Mouse (Mus musculus) brown adipose tissue, adult 24 weeks (tissue): Measurements from ENCODE around the gene Mrpl14. TPM values are rescaled to one million over a fixed set of nuclear protein-coding genes. Genes with fewer than 3 reads are reported as not detected.

Experiments used
- H3K27ac ChIP-seq: fragments of 200-500 bp; replicated peaks from 2 replicates; pipeline ENCODE4 v1.5.1; 2012; ENCODE audit warnings: low read depth, mild to moderate bottlenecking, low read length
- H3K4me1 ChIP-seq: fragments of 200-500 bp; 2 replicates; pipeline ENCODE4 v1.6.1; 2012; ENCODE audit warnings: low read length, mixed read lengths; ENCODE audit not compliant: control insufficient read depth, insufficient read depth, insufficient read length
- H3K4me3 ChIP-seq: fragments of 200-500 bp; 2 replicates; pipeline ENCODE4 v1.5.1; 2012; ENCODE audit warnings: low read depth, mild to moderate bottlenecking, low read length, moderate library complexity; ENCODE audit not compliant: insufficient read depth
- polyA plus RNA-seq: library from polyadenylated mRNA; stranded (reverse); fragments of >200 nt; gene quantifications from 2 replicates; pipeline ENCODE4 v1.2.4, GENCODE M21; 2012; ENCODE audit not compliant: missing spikeins, insufficient read depth, insufficient read length

The Mrpl14 gene
- polyA plus RNA-seq, 1 experiment: 175 TPM

DNA sequence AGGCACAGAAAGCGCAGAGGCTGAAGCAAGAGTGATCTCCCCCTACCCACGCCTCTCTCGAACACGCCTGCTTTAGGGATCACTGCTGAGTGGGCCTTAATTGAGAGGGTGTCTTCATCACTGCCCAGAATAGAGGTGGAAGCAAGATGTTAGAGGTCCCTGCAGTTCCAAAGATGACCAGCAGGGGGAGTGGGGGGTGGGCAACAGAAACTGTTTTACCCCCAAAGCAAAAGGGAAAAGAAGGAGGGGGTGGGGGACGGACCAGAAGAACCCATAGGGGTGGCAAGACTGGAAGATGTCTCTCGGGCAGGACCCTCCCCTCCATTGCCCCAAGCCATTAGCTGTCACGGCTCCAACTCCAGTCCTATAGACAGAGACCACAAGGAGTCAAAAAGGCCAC, 8.0 kb upstream of the Mrpl14 start:
- H3K4me3 ChIP-seq: no peak overlapping the region
- 0 out of 2 replicates have a peak, but pooled peaks cover 2% of the 10 kb centered on the region for H3K4me1 ChIP-seq
- no peak overlapping the region for H3K27ac ChIP-seq

DNA sequence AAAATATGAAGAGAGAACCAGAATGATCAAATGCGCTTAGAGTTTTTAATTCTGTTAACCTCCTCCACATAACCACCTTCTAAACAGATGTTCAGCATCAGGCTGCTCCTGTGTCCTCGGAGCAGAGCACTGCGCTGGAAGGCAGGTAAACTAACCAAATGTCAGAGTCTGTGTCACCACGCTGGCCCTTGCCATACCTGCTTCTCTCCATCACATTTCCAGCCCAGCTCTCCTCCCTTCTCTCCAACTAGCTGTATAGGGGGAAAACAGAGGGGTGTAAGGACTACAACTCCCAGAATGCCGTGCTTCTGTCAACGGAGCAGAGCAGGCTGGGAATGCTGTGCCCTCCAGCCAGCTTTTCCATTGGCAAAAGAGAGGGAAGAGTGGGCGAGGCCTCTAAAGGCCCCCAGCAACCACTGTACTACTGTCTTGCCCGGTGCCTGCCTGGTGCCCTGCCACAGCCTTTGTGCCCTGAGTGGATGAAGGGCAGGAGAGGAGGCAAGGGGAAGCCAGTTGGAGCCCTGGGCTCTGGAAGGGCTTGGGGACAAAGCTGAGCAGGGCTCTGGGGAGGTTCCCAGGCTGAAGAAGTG, 5.6 kb upstream of the Mrpl14 start:
- Histone ChIP-seq H3K4me3 (no peak overlapping the region), H3K27ac (no peak overlapping the region), H3K4me1 (0 out of 2 replicates have a peak, but pooled peaks cover 2% of the 10 kb centered on the region)

DNA sequence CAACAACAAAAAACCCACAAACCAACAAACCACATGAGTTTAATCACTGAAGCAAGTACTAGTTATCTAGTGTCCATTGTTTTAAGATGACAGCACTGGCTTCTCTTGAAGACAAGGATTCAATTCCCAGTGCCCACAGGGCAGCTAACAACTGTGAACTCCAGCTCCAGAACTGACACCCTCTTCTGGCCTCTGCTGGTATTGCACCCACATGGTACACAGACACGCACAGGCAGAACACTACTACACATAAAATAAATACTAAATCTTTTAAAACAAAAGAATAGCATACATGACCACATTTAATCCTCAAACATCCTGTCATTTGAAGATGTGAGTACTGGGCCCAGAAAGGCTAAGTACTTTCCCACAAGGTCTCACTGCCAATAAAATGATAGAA, 4.5 kb upstream of the Mrpl14 start:
- H3K27ac ChIP-seq: no peak overlapping the region
- no peak overlapping the region for H3K4me3 ChIP-seq
- 0 out of 2 replicates have a peak, but pooled peaks cover 2% of the 10 kb centered on the region for H3K4me1 ChIP-seq

DNA sequence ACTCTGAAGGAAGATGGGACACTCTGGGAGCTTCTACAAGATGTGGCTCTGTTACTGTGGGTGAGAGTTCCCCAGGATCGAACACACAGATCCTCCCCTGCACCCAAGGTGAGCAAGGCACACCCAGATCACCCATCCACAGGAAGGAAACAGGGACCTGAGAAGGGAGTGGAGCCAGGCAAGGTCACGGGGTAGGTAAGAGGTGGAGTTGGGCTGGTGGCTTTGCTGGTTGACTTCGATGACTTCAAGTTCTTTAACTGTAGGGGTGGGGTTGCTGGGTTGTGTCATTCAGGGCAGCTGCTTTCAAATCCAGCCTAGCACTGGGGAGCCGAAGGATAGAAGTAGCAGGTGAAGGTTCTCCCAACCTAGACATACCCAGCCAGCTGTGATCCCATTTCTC, 3.3 kb upstream of the Mrpl14 start:
- Histone ChIP-seq H3K27ac (no peak overlapping the region), H3K4me3 (no peak overlapping the region), H3K4me1 (peaks cover 7% of the 10 kb centered on the region)

DNA sequence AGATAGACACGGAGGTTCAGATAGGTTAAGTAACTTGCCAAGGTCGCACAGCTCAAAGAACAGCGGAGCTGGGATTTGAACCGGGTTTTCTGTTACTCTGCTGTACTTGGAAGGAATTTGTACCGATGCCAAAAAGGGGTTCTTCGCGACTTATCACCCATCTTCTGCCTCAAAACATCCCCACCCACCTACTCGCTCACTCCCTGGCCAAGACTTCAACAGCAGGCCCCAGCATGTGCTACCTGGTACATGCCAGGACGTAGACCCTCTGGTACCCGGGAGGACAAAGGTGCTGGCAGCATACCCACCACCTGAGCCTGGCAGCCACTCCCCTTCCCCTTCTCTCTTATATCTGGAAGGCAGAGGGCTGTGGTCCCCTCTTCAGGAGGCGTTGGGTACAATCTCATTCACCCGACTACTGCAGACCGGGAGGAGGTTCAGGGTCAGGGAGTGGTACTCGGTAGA, 1.4 kb upstream of the Mrpl14 start:
- Histone ChIP-seq H3K4me1 (peaks cover 7% of the 10 kb centered on the region), H3K27ac (no peak overlapping the region), H3K4me3 (peak overlapping the region; percentile 96)

DNA sequence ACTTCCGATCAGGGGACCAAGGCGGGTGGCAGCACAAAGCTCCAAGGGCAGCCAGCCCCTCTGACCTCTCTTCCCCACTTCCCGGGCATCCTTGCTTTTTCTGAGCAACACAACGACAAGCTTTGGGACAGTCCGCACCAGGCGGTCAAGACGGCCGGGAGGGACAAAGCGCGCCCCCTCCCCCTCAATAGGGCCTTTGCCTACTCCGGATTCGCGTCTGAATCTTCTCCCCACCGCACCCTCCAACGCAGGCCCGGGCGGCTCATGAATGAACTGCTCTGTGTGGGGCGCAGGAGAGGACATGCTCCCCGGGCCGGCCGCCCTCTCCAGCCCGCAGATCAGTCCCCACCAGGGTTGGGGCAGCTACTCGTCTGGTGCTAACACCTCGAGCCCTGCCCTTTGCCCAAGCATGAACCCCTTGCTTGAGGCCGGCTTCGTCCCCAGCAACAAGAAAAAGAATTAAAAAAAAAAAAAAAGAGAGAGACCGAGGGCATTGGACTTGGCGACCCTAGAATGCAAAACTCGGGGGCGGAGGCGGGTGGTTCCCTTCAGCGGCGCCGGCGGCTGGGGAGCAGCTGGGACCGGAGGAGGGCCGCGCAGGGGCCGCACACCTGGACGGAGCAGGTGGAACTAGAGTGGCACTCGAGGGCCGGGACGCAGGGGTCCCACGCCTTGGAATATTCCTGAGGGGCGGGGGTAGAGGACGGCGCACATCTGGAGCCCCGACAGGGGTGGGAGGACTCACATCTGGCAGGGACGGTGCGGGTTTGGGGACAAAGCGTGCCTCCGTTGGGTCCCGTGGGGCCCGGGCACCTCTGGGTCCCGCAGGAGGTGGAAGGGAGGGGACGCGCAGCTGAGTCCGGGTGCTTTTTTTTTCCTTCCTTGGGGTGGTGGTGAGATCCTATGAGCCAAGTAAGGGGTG, 690 bp upstream of the Mrpl14 start:
- Histone ChIP-seq H3K4me1 (peaks cover 7% of the 10 kb centered on the region), H3K4me3 (peak overlapping the region; percentile 96), H3K27ac (peak overlapping the region; percentile 45)

DNA sequence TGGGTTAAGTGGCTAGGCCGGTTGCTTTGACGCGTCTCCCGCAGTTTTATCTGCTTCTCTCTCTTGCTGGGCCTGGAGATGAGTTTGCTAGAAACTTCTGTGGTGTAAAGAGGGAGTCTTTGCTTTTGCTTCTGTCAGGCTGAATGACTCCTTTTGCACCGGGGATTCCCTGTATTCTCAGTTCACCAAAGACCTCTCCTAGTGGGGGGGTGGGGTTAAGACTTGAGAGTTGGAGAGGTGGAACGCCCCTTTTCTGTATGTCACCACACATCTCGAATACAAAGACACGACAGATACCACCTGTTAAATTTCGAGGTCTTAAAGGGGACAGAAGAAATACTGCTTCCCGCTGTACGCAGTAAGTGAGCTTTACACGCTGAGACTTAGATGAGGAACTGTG, 594 bp downstream of the Mrpl14 start, which contains the start of gene Tmem63b:
Tmem63b (minus strand) TSS at position 190 of the 400 bp plus-strand sequence.
- peak within 1 kb of the TSS; percentile 45 for H3K27ac ChIP-seq
- peaks cover 6% of the 10 kb centered on the region for H3K4me1 ChIP-seq
- H3K4me3 ChIP-seq: peak within 1 kb of the TSS; percentile 96

DNA sequence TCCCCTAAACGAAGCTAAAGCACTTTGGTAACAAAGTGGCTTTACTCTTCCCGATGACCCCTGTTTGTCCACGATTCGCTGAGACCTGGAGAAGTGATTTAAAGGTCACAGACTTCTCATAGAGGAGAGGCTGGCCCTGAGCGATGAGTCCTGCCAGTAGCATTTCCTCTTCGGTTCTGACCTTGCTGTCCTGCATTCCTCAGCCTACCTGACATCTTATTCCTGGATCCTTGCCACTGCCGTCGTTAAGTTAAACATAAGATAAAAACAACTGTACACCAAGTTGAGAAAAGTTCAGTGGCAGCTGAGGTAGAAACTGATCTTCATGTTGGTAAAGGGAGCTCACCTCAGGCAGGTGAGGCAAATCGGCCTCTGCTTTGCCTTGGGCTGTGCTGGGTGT, 3.0 kb downstream of the Mrpl14 start:
- H3K4me1 ChIP-seq: peaks cover 11% of the 10 kb centered on the region
- H3K4me3 ChIP-seq: no peak overlapping the region
- no peak overlapping the region for H3K27ac ChIP-seq

DNA sequence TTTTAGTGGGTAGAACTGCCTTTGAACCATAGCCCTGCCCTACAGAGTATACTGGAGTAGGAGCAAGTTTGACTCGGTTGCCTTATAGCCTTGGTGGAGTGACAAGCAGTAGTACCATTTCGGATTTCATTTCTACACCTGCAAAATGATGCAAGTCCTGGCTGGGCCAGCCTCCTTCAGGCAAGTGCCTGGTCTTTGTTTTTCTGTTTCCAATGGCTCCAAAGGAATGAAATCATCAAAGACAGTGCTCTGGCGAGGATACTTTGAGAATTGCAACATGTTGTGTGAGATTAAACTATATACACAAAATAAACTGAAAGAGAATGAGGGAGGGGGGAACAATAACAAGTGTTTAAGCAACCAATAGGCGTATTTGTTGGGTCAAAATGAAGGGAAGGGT, 3.9 kb downstream of the Mrpl14 start:
- Histone ChIP-seq H3K27ac (no peak overlapping the region), H3K4me1 (peaks cover 14% of the 10 kb centered on the region), H3K4me3 (no peak overlapping the region)

DNA sequence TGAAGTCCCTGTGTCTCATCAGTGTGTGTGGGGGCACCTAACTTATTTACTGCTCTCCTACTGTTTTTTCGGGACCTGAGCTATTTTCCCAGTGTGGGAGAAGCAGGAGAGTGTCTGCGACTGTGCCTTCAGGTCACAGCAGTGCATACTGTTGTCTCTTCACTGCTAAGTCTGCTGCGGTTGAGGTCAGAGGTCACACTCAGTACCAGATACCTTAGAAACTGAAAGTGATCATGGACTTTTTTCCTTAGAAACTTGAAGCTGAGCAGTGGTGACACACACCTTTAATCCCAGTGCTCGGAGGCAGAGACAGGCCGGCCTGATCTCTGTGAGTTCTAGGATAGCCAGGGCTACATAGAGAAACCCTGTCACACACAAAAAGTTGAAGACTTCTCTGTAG, 6.0 kb downstream of the Mrpl14 start:
- H3K27ac ChIP-seq: no peak overlapping the region
- H3K4me1 ChIP-seq: peaks cover 10% of the 10 kb centered on the region
- no peak overlapping the region for H3K4me3 ChIP-seq

DNA sequence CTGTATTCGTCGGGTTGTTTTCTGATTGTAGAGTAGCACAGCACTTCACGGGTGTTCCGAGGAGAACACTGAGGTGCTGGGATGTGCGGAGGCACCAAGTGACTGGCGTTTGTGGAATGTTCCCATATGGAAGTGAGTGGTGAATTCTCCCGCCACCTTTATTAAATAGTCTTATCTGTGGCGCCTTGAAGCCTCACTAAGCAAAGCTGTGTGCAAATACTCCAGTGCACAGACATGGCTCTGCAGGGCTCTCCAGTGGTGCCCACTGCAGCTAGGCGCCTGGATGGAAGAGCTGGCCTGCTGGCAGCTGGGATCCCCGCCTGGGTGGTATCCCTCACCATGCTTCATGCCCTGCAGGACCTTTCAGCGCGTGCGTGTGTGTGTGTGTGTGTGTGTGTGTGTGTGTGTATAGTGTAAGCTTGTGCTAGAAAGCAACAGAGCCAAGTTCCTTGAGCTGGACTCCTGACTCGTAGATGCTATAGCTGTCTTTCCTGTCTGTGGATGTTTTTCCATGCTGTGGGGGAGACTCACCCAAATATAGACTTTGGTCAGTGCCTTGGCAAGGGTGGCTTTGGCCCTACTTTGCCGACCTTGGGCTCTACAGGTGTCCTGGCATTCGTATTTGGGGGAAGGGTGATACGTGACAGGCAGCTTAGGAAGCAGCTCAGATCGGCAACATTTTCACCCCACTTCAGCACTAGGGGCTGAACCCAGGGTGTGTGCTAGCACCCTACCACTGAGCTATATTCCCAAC, 7.9 kb downstream of the Mrpl14 start:
- no peak overlapping the region for H3K27ac ChIP-seq
- H3K4me1 ChIP-seq: peaks cover 9% of the 10 kb centered on the region
- H3K4me3 ChIP-seq: no peak overlapping the region

DNA sequence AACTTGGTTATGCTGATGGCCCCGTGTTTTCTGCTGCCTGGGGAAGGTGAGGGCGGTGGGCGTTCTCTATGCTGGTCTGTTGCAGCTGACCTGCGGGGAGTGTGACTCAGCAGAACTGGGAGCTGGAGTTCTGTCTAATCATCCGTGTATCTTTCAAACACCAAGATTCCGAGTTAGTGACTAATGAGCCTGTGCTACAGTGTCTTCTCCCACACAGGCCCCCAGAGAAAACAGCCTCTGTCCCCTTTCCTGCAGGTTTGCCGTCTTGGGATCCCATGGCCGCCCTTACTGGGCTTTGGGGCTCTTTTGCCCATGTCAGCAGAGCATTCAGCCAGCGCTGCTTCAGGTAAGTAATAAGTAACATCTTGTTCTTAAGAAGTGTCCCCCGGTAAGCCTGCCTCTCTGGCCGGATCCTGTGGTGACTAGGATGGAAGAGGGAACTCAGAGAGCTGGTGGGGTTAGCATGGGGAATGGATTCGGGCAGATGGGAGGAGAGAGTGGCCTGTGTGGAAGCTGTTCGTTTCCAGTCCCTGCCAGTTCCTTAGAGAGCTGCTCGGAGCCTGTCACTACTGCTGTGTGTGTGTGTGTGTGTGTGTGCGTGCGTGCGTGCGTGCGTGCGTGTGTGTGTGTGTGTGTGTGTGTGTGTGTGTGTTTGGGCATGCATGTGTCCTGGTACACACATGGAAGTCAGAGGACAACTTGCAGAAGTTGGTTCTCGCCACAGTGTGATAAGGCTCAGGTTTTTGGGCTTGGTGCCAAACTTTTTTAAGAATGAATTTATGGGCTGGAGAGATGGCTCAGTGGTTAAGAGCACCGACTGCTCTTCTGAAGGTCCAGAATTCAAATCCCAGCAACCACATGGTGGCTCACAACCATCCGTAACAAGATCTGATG, 9.4 kb downstream of the Mrpl14 start:
- Histone ChIP-seq H3K4me3 (no peak overlapping the region), H3K27ac (no peak overlapping the region), H3K4me1 (peaks cover 9% of the 10 kb centered on the region)

DNA sequence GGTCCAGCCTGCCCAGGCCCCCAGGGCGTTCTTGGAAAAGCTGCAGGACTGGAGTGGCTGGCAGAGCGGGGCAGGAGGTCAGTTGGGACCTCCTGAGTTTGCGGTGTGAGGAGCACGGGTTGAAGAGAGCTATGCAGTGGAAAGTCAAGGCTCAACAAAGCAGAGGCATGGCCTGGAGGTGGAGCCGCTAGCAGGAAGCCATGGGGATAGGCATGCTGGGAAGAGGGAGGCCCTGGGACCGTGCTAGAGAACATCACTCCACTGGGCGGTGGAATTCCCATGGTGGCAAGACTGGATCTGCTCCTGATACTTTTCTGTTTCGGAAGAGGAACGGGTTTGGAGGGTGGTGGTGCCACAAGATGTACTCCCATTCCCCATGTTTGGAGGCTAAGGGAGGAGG, 10.9 kb downstream of the Mrpl14 start:
- no peak overlapping the region for H3K27ac ChIP-seq
- no peak overlapping the region for H3K4me3 ChIP-seq
- H3K4me1 ChIP-seq: peaks cover 11% of the 10 kb centered on the region

DNA sequence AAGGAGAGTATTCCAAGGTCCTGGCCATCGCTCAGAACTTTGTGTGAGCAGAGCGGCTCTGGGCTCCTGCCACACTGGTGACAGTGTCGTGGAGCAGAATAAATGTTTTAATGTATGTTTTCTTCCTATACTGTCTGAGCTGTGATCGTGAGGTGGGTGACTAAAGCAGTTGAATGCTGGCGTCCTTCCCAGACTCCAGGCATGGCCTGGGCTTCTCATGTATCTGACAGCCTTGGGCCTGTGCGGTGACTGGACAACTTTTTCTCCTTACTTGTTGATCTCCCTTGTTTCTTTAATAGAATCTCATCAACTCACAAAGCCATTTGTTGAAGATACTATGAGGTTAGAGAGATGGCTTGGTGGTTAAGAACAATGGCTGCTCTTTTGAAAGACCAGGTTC, 12.2 kb downstream of the Mrpl14 start:
- Histone ChIP-seq H3K4me3 (no peak overlapping the region), H3K4me1 (peaks cover 14% of the 10 kb centered on the region), H3K27ac (no peak overlapping the region)
